Comparison of ENCODE assay signal across 8 mouse cellular contexts in the genomic region with DNA sequence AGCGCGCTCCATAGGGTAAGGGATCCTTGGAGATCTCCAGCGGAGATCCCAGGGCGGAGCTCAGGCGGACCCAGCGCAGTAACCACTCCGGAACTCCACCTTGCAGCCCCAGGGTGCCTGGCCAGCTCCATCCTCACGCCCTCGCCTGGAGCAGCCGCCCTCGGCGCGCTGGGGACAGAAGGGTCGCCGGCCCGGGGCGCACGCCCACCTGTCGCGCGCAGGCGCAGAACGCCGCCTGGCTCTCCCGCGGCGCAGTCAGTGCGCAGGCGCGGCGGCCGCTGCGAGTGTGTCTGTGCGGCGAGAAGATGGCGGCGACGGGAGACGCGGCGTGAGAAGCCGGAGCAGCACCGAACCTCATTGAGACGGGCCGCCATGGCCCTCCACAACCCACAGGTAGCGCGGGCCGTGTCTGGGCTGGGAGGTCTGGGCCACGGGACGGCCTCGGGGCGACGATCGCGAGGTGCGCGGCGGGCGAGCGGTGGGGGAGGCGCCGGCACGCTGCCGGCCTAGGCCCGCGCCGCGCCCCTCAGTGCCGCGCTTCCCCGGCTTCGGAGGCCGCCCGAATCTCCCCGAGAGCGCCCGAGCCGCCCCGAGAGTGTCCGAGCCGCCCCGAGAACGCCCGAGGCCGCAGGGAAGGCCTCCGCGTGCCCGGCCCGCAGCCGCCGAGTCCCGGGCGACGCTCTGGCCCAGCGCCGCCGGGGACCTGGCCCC. TPM values are rescaled to one million over a fixed set of nuclear protein-coding genes. Genes with fewer than 3 reads are reported as not detected.
DNase-seq lines count a peak whose midpoint lies in the region; ATAC-seq lines count a peak whose summit lies in the region.

A gene (plus strand): TSS at position 295 of the 711 bp plus-strand sequence.

- peak within 1 kb of the TSS; percentile 95 for H3K27ac ChIP-seq in hindbrain, embryonic 13.5 days

- WGBS in hindbrain, embryonic 13.5 days, result under 1% methylated on average over 85 of the region's 97 CpGs

- peaks cover 3% of the 10 kb centered on the region; the same call in 1 of the 2 replicates for H3K27me3 ChIP-seq in hindbrain, embryonic 13.5 days

- peak within 1 kb of the TSS; percentile 81 for H3K4me2 ChIP-seq in hindbrain, embryonic 13.5 days

- H3K36me3 ChIP-seq in hindbrain, embryonic 13.5 days, result no peaks in the 10 kb centered on the region

- peak; percentile 95 for ATAC-seq in hindbrain, embryonic 13.5 days (ENCODE audit: low FRiP score)

- H3K4me1 ChIP-seq in hindbrain, embryonic 13.5 days (replicated peaks), result peaks cover 44% of the 10 kb centered on the region

- peak; percentile 90 for DNase-seq in T-cell, adult 2 months (ENCODE audit: low spot score)
- DNase-seq in cerebellum, postnatal 25 days, result peak; percentile 97 to 99
- peak; percentile 89 to 90 for DNase-seq in frontal cortex, postnatal 25 days (ENCODE audit: low spot score in 2 of 2)
- peak; percentile 93 to 98 for DNase-seq in layer of hippocampus, postnatal 25 days (ENCODE audit: extremely low spot score in 1 of 2, low spot score in 1 of 2)
- peak; percentile 94 for DNase-seq in lung, postnatal 14 days
- peak; percentile 94 for DNase-seq in ovary, postnatal 36 days (ENCODE audit: low spot score)
- DNase-seq in thymus, postnatal 14 days, result peak; percentile 96

- H3K9me3 ChIP-seq in hindbrain, embryonic 13.5 days, result no peaks in the 10 kb centered on the region

- H3K9ac ChIP-seq in hindbrain, embryonic 13.5 days, result peak within 1 kb of the TSS; percentile 90

- H3K4me3 ChIP-seq in hindbrain, embryonic 13.5 days, result peak within 1 kb of the TSS; percentile 86

RNA-seq across cellular contexts. Expression of the gene that starts here (rescaled TPM):
- 1.9 and 4.1 TPM in 2 replicates for polyA plus RNA-seq in hindbrain, embryonic 13.5 days (2015; fragmentation: Nextera tagmentation; extraction: Ambion mirVana)
- 1 to 10 TPM; 8.8 TPM for total RNA-seq in layer of hippocampus, postnatal 25 days (2021)

Comparison
In these comparisons a context has a peak if more than half of its experiments do, and no peak if none do; other contexts are left out.
1. Peak in every context shown above with its lines: DNase-seq, ATAC-seq, H3K4me3 ChIP-seq and H3K27ac ChIP-seq.